Mouse (Mus musculus) cerebellum, postnatal 25 days (tissue): Measurements from ENCODE around the gene Zfp277.

Experiments
- DNase-seq, 2 experiments: peaks; one replicate each; pipeline ENCODE4 v3.0.0; 2021; ENCODE audit warnings: mixed read lengths in 2 of 2

Gene Zfp277

GRCm38 (mm10) chr12:40445648-40446449 is at the start of gene Zfp277, which contains the start of gene Dock4:
Gene Zfp277, minus strand, starts transcription at chr12:40445902.
Gene Dock4, plus strand, starts transcription at chr12:40445952.
- DNase-seq = peak; percentile 99 to 100

GRCm38 (mm10) chr12:40486047-40486837 is 40.5 kb upstream of the Zfp277 start:
- peak in 1 of 2 experiments; percentile 0 for DNase-seq

GRCm38 (mm10) chr12:40485210-40485609 is 39.5 kb upstream of the Zfp277 start:
- no peak for DNase-seq

DNA sequence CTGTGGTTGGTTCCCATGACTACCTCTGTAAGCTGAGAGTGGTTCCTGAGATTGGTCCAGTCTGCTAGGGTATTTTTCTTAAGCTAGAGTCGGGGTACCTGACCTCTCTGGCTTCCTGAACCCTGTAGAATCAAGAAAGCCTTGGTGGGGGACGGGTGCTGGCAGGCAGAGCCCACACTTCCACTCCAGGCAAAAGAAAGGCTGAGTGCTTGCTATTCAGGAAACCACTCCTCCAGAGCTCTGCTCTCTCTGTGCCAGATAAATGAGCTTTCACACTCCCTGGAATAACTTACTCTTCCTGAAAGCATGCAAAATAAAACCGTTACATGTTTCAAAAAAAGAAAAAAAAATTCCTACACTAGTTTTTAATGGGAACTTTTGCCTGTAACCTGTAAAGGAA is 38.5 kb upstream of the Zfp277 start:
- DNase-seq = peak in 1 of 2 experiments; percentile 17

- peak; percentile 45 to 64 for DNase-seq
These were observed 32.1 kb upstream of the Zfp277 start for GRCm38 (mm10) chr12:40477621-40478452.

- DNase-seq = no peak
These were observed 28.0 kb upstream of the Zfp277 start for GRCm38 (mm10) chr12:40473709-40474108.

GRCm38 (mm10) chr12:40471649-40472399 is 26.1 kb upstream of the Zfp277 start:
- no peak for DNase-seq

GRCm38 (mm10) chr12:40469009-40469408 is 23.3 kb upstream of the Zfp277 start:
- DNase-seq = no peak

DNA sequence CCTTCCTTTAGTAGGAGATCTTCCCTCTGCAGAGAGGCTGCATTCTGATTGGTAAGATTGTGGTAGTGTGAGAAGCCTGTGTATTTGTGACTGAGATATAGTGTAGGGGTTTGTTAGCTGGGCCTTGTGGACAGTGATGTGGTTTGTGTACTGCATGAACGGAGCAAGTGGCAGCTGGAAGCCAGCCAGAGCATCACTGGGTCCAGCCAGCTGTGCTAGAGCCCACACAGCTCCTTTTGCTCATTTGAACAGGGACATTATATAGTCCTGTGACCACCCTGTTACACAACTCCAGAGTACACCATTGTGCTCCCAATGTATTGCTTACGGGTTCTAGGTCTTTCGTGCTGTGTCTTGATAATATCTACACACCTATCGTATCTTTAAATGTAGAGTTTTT is 22.5 kb upstream of the Zfp277 start:
- DNase-seq = peak in 1 of 2 experiments; percentile 51

- peak; percentile 89 to 91 for DNase-seq
These were observed 18.6 kb upstream of the Zfp277 start for GRCm38 (mm10) chr12:40464282-40464681.

- no peak for DNase-seq
These were observed 18.1 kb upstream of the Zfp277 start for GRCm38 (mm10) chr12:40463828-40464227.

- DNase-seq = peak in 1 of 2 experiments; percentile 53
These were observed 17.1 kb upstream of the Zfp277 start for GRCm38 (mm10) chr12:40462693-40463235.

DNA sequence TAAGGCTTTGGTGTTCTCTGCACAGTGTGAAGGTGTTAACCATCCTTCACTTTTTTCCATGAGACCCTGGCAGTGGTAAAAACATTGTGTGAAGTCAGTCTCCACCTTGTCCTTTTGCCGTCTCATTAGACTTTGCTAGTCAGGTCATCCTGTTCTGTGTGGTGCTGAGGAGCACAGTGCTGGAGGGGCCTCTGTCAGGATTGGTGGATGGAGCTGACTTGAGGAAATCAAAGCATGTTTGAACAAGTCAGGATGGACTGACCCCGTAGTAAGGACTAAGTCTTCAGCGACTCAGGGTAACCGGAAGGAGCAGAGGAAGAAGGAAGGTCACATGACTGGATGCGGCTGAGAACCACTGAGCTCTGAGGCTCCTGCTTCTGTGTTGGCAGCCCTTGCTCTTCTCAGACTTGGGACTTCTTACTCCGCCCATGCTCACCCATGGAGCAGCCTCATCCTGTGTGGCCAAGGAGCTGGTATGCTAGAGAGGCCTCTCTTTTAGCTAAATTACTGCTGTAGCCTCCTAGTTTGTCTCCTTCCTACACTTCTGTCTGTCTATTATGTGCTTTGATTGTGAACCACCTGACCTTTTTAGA is 14.1 kb upstream of the Zfp277 start:
- no peak for DNase-seq

- DNase-seq = no peak
These were observed 13.3 kb upstream of the Zfp277 start for GRCm38 (mm10) chr12:40458977-40459376.

- DNase-seq = peak; percentile 58 to 69
These were observed 10.8 kb upstream of the Zfp277 start for GRCm38 (mm10) chr12:40456517-40456916.

DNA sequence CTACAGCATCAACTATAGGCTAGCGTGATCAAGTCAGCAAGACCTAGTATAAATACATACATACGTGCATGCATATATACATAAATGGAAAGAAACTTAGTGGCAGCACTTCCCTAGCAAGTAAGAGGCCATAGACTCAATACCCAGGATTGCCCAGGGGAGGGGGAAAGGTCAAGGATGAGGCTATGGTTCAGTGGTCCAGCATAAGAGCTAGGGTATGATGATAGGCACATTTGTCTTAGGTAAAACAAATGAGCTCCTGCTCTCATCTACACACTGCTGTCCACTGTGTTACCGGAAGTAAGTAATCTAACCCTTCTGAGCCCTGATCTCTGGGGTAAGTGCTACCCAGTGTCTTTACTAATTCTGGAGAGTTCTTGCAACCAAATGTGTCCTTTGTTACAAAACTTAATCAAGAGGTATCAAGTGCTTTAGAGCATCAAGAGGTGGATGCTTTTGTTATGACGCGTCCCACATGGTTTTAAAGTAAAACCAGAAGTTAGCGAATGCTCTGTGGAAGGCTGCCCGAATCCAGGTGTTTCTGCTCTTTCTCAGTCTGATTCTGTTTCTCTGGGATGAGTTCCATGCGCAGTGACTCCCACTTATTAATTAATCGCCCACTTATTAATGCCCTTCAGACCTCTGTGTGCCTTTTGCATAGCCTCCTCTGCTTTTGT is 3.6 kb upstream of the Zfp277 start:
- DNase-seq = no peak

DNA sequence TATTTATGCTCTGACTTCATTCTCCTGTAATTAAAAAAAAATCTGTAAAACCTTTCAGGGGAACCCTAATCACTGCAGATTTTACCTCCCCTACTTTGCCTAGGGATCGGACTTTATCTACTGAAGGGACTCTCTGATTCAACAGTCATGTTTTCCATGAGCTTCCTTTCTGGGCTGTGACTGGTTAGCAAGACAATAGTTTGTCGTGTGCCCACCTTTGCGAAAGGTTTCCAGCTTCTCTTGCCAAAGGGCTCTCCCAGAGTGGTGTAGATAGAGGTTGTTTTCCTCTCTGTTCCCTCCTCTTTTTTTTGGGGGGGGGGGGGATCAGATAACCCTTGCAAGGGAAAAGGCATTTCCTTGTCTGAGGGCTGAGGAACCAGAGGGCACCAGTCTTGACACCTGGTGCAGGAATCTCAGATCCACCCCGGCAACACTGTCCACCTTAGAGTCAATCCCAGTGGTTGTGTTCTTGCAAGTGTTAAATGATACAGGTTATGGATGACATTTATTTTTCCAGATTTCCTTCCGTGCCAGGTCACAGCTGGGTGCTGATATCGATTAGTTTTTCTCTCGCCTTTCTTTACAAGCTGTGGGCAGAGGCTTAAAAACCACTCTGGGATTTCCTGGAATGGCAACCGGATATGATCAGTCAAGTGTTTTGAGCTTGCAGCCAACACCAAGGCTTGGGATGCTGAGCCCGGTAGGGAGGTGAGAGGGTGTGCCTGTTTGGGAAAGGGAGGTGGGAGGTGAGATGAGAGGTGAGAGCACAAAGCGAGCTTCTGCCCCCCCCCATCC is 2.1 kb upstream of the Zfp277 start:
- peak; percentile 54 to 60 for DNase-seq

DNA sequence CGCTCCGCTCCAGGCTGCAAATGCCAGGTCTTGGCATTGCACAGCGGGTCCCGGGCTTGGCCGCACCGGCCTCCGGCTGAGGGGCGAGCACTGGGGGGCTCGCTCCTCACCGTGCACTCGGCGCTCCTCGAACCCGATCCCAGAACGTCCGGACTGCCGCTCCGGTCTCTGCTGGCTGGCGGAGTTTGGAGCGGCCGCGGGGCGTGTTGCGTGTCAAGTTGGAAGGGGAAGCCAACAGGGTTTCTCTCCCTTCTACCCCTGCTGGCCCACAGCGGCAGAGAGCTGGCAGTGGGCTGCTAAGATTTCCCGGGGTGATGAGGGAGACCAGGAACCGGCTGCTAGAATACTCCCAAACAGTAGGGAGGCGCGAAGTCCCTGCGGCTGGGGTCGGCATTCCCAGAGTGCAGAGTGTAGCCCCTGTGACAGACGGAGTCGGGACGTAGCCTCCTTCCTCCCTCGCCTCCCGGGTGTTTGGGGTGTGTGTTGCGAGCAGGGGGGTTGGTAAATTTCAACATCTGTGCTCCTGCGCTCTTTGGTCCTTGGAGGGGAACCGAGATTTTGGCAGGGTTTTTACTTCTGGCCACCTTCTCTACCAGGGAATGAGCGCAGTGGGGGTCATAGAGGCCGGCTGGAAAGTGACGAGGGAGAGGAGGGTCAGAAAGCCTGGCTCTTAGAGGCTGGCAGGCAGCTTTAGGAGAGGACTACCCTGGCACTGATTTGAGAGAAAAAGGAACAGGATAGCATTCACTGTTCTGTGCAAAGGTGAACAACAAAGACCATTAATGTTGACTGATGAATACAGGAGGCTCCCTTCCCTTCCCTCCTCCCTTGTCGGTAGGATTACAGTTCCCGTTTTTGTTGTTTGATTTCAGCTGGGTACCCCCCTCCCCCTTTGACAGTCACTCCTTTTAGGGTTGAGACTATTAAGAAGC is 1.0 kb upstream of the Zfp277 start:
- peak; percentile 77 to 80 for DNase-seq

GRCm38 (mm10) chr12:40445206-40445605 is 496 bp downstream of the Zfp277 start:
- DNase-seq = no peak
